Mouse (Mus musculus) kidney, adult 2 months (tissue): Measurements from ENCODE around the gene Xylt2. TPM values are rescaled to one million over a fixed set of nuclear protein-coding genes. Genes with fewer than 3 reads are reported as not detected.
"Not testable (repeated sequence)": the region's sequence is repeated elsewhere in the genome, so short reads cannot be mapped to it uniquely, and the experiment has no call there.

ENCODE experiments used
- DNase-seq: peaks from one replicate; pipeline ENCODE4 v3.0.0; 2021
- H3K27ac ChIP-seq: fragments of 200-500 bp; 2 replicates; pipeline ENCODE4 v1.5.1; 2012; ENCODE audit warnings: low read depth, low read length, control low read depth, inconsistent platforms; ENCODE audit not compliant: insufficient read depth
- H3K27me3 ChIP-seq: fragments of 200-500 bp; replicated peaks from 2 replicates; pipeline ENCODE4 v1.6.1; 2012; ENCODE audit warnings: mild to moderate bottlenecking, moderate library complexity, low read length, inconsistent platforms; ENCODE audit not compliant: control insufficient read depth, insufficient read depth
- H3K36me3 ChIP-seq: fragments of 200-500 bp; 2 replicates; pipeline ENCODE4 v1.6.1; 2012; ENCODE audit warnings: mild to moderate bottlenecking, moderate library complexity, low read length, inconsistent platforms; ENCODE audit not compliant: control insufficient read depth, insufficient read depth
- H3K4me1 ChIP-seq: fragments of 200-500 bp; 2 replicates; pipeline ENCODE4 v1.6.1; 2011; ENCODE audit warnings: low read length; ENCODE audit not compliant: control insufficient read depth, insufficient read depth
- H3K4me3 ChIP-seq: fragments of 200-500 bp; 2 replicates; pipeline ENCODE4 v1.5.1; 2011; ENCODE audit warnings: mild to moderate bottlenecking, low read depth, low read length, control low read depth; ENCODE audit not compliant: insufficient read depth
- CTCF ChIP-seq: fragments of 200-500 bp; conservative IDR thresholded peaks from 2 replicates; pipeline ENCODE4 v1.5.1; 2011; ENCODE audit warnings: low read depth, mild to moderate bottlenecking, control low read depth, low read length, moderate library complexity, mixed read lengths; ENCODE audit not compliant: insufficient read depth, insufficient read length
- POLR2A ChIP-seq: fragments of 200-500 bp; IDR thresholded peaks from one replicate; pipeline ENCODE4 v1.6.1; 2011; ENCODE audit warnings: low read depth, low read length, control low read depth
- WGBS: fragments of 180-500 bp; shearing (Covaris S2); methylation state at CpG from one replicate; pipeline ENCODE4 v1.1.7; 2018; 5-methylcytosine and 5-hydroxymethylcytosine counted together
- polyA plus RNA-seq: library from polyadenylated mRNA; depleted of rRNA; stranded (reverse); fragments of >200 nt; gene quantifications from 2 replicates; pipeline ENCODE4 v1.2.3, GENCODE M21; 2012

The Xylt2 gene
- polyA plus RNA-seq, 1 experiment, result 21.3 TPM

- Histone ChIP-seq H3K4me1 (peaks cover 5% of the 10 kb centered on the region), H3K27ac (no peak overlapping the region), H3K36me3 (no peaks in the 10 kb centered on the region), H3K27me3 (no peaks in the 10 kb centered on the region), H3K4me3 (no peak overlapping the region)
- TF ChIP-seq CTCF (no peak), POLR2A (no peak)
- 78% methylated on average over 5 of the region's 5 CpGs for WGBS
- no peak for DNase-seq
Observed at GRCm38 (mm10) chr11:94675446-94675845, 1.9 kb downstream of the Xylt2 start.

GRCm38 (mm10) chr11:94674984-94675383 is 2.3 kb downstream of the Xylt2 start:
- TF ChIP-seq POLR2A (no peak), CTCF (no peak)
- H3K4me1 ChIP-seq, result peaks cover 5% of the 10 kb centered on the region
- H3K4me3 ChIP-seq, result no peak overlapping the region
- H3K27me3 ChIP-seq, result no peaks in the 10 kb centered on the region
- H3K36me3 ChIP-seq, result no peaks in the 10 kb centered on the region
- 75% methylated on average over 5 of the region's 5 CpGs for WGBS
- H3K27ac ChIP-seq, result no peak overlapping the region
- DNase-seq, result no peak

DNA sequence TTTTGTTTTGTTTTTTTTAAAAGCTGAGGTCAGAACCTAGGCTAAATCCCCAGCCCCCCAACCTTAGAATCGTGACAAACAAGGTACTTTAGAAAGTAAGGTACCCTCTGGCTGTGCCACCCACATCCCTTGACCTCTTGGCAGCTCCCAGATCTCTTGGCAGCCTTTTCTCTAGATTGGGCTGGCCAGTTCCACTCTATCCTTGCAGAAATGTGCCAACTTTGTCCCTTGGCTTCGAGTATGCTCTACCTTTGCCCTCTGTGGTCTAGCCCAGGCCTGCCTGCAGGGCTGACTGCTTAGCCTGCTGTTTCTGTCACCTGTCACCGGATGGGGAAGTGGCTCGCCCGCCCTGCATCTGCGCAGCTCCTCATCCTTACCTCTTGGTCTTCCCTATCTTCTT is 12.0 kb downstream of the Xylt2 start:
- peak; percentile 86 for DNase-seq
- TF ChIP-seq POLR2A, result no peak
- TF ChIP-seq CTCF, result peak; percentile 7; the same call in 1 of the 2 replicates
- Histone ChIP-seq H3K4me1 (no peaks in the 10 kb centered on the region; the same call in none of the 2 replicates), H3K36me3 (no peaks in the 10 kb centered on the region), H3K27ac (no peak overlapping the region), H3K4me3 (no peak overlapping the region), H3K27me3 (no peaks in the 10 kb centered on the region)
- WGBS, result 59% methylated on average over 6 of the region's 6 CpGs

- no peaks in the 10 kb centered on the region for H3K27me3 ChIP-seq
- H3K27ac ChIP-seq, result no peak overlapping the region
- no peaks in the 10 kb centered on the region; the same call in none of the 2 replicates for H3K4me1 ChIP-seq
- 75% methylated on average over 1 of the region's 1 CpGs for WGBS
- peak; percentile 31 for DNase-seq
- H3K36me3 ChIP-seq, result no peaks in the 10 kb centered on the region
- no peak for TF ChIP-seq POLR2A
- no peak for TF ChIP-seq CTCF
- no peak overlapping the region for H3K4me3 ChIP-seq
Observed at GRCm38 (mm10) chr11:94661344-94661743, 16.0 kb downstream of the Xylt2 start.

- H3K27ac ChIP-seq, result peak within 1 kb of the TSS; percentile 96
- no peaks in the 10 kb centered on the region for H3K27me3 ChIP-seq
- under 1% methylated on average over 32 of the region's 32 CpGs for WGBS
- peak; percentile 93 for DNase-seq
- no peaks in the 10 kb centered on the region for H3K36me3 ChIP-seq
- TF ChIP-seq CTCF (no peak), POLR2A (peak; percentile 14)
- H3K4me1 ChIP-seq, result no peaks in the 10 kb centered on the region
- peak within 1 kb of the TSS; percentile 72 for H3K4me3 ChIP-seq
Observed at GRCm38 (mm10) chr11:94653663-94654436, 23.5 kb downstream of the Xylt2 start, which contains the start of the genes Mrpl27 and Eme1. Mrpl27 (plus strand) TSS chr11:94653767. Eme1 (minus strand) TSS chr11:94653964.

- H3K27me3 ChIP-seq, result no peaks in the 10 kb centered on the region
- no peak overlapping the region for H3K4me3 ChIP-seq
- WGBS, result 47% methylated on average over 8 of the region's 8 CpGs
- no peak overlapping the region for H3K27ac ChIP-seq
- H3K36me3 ChIP-seq, result no peaks in the 10 kb centered on the region
- DNase-seq, result no peak
- no peaks in the 10 kb centered on the region for H3K4me1 ChIP-seq
- TF ChIP-seq POLR2A (no peak), CTCF (no peak)
Observed at GRCm38 (mm10) chr11:94652973-94653372, 24.3 kb downstream of the Xylt2 start.

DNA sequence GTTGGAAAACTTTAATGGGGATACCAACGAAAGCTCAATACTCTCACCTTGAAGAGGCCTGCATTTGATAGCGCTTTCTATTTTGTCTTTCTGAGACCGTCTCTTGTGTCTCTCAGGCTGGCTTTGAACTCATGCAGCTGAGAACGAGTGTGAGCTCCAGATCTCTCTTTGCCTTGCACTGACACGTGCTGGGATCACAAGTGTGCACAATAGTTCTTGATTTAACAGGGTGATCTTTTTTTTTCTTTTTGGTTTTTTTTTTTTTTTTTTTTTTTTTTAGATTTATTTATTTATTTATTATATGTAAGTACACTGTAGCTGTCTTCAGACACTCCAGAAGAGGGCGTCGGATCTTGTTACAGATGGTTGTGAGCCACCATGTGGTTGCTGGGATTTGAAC is 26.1 kb downstream of the Xylt2 start:
- H3K27me3 ChIP-seq, H3K4me3 ChIP-seq, H3K36me3 ChIP-seq, DNase-seq, H3K27ac ChIP-seq, H3K4me1 ChIP-seq: not testable (repeated sequence)
- 98% methylated on average over 7 of the region's 7 CpGs for WGBS
